Mouse (Mus musculus): ENCODE data around the gene Msx1.

- TF ChIP-seq CTCF (conservative IDR thresholded peaks at IDR 0.05; ENCODE audit: insufficient read depth, insufficient read length, low read depth, low read length) (no peak), POLR2A (IDR thresholded peaks at IDR 0.05; ENCODE audit: low read depth, low read length) (no peak)
Measured at GRCm38 (mm10) chr5:37825611-37826445, 1.4 kb upstream of the Msx1 start.

Data from kidney, adult 2 months (tissue).